Mouse (Mus musculus) gastrocnemius, adult 18-20 months (tissue): ENCODE measurements around the gene Dynlt1a. TPM values are rescaled to one million over a fixed set of nuclear protein-coding genes. Genes with fewer than 3 reads are reported as not detected.
"Not testable (repeated sequence)": the region's sequence is repeated elsewhere in the genome, so short reads cannot be mapped to it uniquely, and the experiment has no call there.

Experiments
- DNase-seq: peaks from one replicate; pipeline ENCODE4 v3.0.0; 2021; ENCODE audit warnings: low spot score
- total RNA-seq, 2 experiments: library from RNA; stranded (reverse); gene quantifications; 2 replicates each; pipeline ENCODE4 v1.2.3; 2021

Dynlt1a gene
- total RNA-seq, 2 experiments from 2014 or later: 3.3 TPM

DNA sequence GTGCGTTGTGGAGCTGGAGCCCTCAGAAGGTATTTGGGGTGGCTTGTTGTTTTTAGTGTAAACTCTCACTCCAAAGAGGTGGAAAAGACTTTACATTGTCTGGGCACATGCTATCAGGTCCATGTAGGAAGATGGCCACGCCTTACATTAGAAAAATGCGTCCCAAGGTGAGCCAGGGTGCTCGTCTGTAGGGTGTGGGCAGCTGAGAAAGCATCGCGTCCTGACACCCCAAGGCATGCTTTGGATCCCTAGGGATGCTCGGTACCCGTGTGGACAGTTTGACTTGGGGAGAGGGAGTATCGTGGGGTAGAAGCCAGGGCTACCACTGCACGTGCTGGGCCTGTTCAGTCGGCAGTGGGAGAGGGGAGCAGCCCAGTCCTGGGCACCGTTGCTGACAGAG lies 28.3 kb downstream of the Dynlt1a start:
- DNase-seq: not testable (repeated sequence)

DNA sequence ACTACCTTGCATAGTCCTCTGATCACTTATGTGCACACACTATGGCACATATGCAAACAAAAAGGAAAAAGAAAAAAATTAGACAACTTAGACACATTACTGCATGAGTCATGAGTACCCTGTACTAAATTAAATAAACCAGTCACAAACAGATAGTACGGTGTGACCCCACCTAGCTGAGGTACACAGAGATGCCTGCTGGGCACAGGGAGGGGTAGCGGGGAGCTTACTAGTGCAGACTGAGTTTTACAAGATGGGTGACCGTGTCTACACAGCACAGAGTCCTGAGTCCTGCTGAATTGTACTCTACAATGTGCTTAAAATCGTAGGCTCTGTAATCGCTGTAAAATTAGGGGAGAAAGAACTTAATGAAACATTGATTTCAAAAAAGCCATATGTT lies 31.1 kb downstream of the Dynlt1a start:
- not testable (repeated sequence) for DNase-seq

DNA sequence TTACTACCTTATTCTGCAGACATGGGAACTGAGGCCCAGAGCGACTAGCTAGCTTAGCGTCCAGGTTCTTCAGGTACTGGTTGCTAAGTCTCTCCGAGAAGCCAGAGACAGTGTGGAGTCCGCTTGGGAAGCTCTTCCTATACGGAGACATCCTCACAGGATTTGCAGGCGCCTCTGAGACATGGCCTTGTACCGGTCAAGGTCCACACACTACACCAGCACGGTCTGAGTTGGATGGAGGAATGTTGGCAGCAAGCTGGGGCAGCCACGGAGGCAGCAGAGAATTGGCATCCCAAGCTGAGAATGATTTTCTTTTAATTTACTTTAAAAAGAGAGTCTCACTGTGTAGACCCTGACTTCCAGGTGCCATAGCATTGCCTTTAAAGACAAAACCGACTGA lies 34.2 kb downstream of the Dynlt1a start:
- DNase-seq: not testable (repeated sequence)

DNA sequence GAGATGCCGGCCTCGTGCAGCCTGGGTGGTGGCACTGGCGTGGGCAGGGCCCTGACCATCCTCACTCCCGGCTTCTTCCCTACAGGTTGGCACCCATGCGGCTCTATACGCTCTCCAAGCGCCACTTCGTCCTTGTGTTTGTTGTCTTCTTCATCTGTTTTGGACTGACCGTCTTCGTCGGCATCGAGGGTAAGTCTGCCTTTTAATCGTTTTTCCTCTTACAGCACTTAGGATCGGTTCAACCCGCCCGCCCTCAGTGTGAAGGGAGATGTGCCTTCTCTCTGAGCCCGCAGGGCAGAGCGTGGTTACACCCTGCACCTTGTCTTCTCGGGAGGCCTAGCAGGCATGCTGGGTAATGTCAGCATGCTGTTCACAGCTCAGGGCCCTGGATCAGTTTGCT lies 36.8 kb downstream of the Dynlt1a start:
- DNase-seq: not testable (repeated sequence)

DNA sequence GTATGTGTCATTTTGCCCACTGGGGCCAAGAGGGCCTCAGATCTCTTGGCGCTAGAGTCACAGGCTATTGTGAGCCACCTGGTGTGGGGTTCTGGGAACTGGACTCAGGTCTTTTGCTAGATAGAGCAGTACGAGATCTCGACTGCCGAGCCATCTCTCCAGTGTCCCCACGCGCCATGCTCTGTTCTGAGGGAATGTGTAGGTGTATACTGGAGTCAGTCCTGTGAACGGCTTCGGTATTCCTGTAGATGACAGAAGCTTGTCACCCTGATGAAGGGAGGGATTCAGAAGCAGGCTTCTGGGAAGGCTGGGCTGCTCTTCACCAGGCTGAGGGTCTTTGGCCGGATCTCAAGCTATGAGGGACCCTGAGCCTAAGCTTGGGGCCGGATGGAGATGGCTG lies 37.5 kb downstream of the Dynlt1a start:
- not testable (repeated sequence) for DNase-seq

DNA sequence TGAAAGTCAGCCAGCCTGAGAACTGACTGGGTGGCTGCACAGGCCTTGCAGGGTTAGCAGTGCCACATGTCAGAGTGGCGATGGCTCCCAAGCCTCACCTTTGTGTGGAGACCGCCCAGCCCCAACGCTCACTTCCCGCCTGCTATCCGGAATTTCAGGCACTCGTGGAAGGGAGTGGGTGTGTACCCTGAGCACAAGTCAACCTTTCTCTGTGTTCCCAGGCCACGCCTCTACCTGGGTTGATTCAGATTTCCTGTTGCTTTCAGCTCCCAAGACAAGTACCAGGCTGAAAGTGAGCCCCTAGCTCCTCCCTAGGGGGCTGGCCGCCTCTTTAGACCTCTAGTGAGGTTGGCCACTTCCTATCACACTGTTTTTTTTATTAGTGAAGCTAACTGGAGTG lies 38.1 kb downstream of the Dynlt1a start:
- not testable (repeated sequence) for DNase-seq

DNA sequence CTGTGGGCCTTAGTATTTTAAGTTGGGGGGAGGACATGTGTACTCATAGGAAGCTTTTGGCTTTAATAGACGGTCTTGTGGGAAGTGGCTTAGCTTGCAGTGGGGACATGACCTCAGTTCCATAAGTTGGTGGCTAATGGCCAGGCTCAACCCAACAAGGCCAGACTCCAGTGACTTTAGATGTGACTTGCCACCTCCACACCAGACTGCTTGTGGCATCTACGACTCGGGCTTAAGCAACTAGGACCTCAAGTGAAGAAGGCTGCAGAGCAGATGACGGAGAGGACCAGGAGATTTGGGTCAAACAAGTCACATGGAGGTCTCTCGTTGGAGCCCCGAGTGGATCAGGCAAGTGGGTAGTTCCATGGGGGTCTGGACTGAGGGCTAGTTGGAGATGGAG lies 42.6 kb downstream of the Dynlt1a start:
- DNase-seq: not testable (repeated sequence)

DNA sequence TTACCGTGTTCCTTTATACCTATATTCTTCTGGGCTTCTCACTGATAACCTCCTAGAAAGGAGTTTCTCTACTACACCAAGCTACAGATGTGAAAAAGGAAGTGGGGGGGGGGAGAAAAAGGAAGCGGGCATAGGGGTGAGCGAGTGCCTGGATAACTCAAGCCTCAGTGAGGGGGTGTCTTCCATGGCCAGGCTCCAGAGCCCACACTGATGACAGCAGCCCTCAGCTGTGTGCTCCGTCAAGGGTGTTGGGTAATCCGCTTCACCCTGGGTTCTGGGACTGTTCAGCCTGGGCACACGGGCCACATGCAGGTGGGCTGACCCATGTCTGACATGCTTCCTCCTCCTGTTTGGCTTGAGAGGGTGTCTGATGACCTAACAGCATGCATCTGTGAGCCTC lies 45.3 kb downstream of the Dynlt1a start:
- DNase-seq: not testable (repeated sequence)

DNA sequence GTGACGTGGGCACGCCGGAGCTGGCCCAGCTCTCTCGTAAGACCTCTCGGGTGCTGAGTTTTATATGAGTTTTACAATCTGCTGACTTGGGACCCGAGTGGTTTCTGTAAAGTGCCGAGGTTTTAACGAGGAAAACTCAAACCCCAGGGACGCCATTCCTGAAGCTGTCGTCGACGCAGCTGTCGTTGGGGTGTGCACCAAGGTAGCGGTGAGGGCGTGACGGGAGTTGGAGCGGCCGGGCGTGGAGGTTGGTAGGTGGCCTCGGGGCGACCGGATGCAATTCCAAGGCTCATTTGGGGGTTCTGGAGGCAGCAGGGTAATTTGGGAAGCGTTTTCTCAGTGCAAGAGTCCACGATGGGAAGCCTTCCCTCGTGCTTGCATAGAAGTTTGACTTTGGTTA lies 46.5 kb downstream of the Dynlt1a start:
- DNase-seq: not testable (repeated sequence)

DNA sequence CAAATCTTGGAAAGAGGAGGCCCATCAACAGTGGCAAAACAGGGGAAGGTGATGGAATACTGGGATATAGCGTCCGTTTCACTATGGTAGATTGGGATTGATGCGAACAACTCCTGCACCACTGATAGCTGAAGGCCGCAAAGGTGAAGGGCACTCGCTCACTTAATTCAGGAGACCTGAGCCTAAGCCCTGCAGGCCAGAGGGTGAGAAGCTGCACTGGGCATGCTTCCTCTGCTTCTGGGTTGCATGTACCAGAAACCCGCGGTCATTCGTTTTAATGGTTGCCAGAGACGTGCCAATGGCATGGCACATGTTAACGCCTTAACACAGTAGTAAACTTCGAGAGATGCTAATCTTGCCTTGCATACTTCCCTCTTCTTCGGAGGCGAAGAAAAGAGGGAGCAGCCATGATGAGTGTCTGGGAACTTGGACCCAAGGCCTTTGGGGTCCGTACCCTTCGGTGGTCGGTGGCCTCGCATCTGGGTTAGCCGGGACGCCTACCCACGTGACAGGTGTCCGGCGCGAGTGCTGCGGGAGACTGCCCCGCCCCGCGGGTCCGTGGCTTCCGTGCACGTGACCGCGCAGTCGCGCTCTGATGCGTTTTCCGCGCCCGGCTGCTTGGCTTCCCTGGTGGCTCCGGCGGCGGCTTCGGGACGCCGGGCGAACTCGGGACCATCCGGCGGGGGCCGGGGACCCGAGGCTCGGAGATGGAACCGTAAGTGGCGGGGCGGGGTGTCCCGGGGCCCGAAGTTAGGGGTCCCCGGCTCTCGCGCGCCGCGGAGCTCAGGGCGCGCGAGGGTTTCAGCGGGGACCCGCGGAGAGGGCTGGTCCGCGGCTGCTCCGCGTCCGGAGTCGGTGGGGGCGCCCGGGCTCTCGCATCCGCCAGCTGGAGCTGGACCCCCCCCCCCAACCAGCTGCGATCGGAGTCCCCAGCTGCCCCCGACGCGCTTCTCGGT lies 47.1 kb downstream of the Dynlt1a start:
- DNase-seq: not testable (repeated sequence)

DNA sequence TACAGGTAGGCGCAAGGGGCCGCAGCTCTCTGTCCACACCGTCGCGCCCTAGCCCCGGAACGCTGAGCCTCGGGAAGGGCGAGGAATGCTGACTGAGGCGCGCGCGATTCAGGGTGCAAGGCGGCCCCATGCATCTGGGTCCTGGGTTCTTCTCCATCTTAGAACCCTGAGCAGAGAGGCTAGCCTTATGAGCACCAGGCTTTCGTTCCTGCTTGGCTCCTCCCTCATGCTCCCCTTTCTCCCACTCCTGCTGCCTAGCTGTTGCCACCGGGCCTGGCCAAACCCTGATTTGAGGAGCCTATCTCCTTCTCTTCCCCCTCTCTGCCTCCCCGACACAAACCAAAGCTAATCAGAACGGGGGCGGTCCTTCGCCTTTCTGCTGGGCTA lies 60.2 kb downstream of the Dynlt1a start:
- DNase-seq: not testable (repeated sequence)

DNA sequence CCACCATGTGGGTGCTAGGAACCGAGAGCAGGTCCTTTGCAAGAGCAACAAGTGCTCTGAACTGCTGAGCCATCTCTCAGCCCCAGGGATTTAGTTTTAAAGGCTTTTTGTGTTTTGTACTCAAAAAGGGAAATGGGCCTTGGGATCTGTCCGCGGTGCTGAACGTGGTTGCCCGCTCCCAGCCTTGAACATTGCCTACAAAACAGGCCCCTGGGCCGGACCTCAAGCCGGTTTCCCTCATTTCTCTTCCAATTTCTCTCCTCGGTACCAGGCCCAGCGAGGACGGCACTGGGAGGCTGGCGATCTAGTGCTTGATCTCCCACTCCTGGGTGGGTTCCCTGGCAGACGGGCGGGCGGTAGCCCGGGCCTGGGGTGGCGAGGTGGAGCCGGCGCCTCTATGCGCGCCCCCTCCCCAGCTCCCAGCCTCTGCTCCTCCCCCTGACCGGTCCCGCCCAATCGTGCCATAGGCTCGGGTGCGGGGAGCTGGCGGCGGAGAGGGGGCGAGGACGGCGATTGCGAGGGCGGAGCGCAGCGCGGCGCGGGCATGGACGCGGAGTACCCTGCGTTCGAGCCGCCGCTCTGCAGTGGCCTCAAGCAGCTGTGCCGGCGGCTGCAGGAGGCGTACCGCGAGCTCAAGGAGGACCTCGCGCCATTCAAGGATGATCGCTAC lies 60.8 kb downstream of the Dynlt1a start, which contains the start of gene Tmem181a:
Tmem181a (plus strand) TSS at position 461 of the 670 bp plus-strand sequence.
- not testable (repeated sequence) for DNase-seq

Other genes with a start within 250 kb of the Dynlt1a start
- gene Serac1, start 237.8 kb downstream of the Dynlt1a start, total RNA-seq: 1 to 10 TPM; 6.2 to 7.0 TPM
- 10 to 100 TPM; 48.4 to 53.7 TPM for gene Gtf2h5, start 237.7 kb downstream of the Dynlt1a start, total RNA-seq
- 100 to 1,000 TPM; 119 to 140 TPM for gene Tulp4, start 211.1 kb downstream of the Dynlt1a start, total RNA-seq
- gene Tmem181a, start 60.6 kb downstream of the Dynlt1a start, total RNA-seq: 1 to 10 TPM; 3.7 to 4.2 TPM
- gene Dynlt1b, start 112.6 kb upstream of the Dynlt1a start, total RNA-seq: 10 to 100 TPM; 43.0 to 50.4 TPM